Mouse (Mus musculus): ENCODE measurements around the gene Ceacam20.

DNA sequence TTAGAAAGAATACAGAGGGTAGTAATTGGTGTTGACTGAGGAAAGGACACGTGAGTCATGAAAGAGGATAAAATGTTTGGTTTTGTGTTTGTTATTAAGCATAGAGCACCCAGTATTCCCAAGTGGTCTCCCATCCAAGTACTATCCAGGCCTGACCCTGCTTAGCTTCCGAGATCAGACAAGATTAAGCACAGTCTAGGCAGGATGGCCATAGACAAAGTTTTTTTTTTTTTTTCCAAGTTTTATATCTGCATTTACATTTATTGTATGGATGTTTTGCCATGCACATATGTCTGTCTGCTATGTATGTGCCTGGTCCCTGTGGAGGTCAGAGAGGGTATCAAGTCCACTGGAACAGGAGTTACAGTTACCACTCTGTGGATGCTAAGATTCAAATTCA lies 44.8 kb downstream of the Ceacam20 start:
- TF ChIP-seq POLR2A (IDR thresholded peaks at IDR 0.05; ENCODE audit: insufficient read depth, low read depth, low read length) (no peak), CTCF (IDR thresholded peaks at IDR 0.05) (no peak), EP300 (IDR thresholded peaks at IDR 0.05; ENCODE audit: insufficient read depth, low read depth, low read length) (no peak)

All from heart, adult 2 months (tissue).